Mouse (Mus musculus) brain, embryonic 14.5 days (tissue): ENCODE results near the gene Cic.

Experiments
- CTCF ChIP-seq: fragments of 200-500 bp; IDR thresholded peaks from 2 replicates; pipeline ENCODE4 v1.5.1; 2012; ENCODE audit warnings: inconsistent platforms, mild to moderate bottlenecking, moderate library complexity, borderline replicate concordance; ENCODE audit not compliant: insufficient read depth, insufficient read length; ENCODE audit errors: extremely low read depth
- POLR2A ChIP-seq: fragments of 200-500 bp; IDR thresholded peaks from 2 replicates; pipeline ENCODE4 v1.6.1; 2012; ENCODE audit warnings: mild to moderate bottlenecking, inconsistent platforms, borderline replicate concordance; ENCODE audit not compliant: poor library complexity, insufficient read depth, insufficient read length, severe bottlenecking; ENCODE audit errors: extremely low read depth

DNA sequence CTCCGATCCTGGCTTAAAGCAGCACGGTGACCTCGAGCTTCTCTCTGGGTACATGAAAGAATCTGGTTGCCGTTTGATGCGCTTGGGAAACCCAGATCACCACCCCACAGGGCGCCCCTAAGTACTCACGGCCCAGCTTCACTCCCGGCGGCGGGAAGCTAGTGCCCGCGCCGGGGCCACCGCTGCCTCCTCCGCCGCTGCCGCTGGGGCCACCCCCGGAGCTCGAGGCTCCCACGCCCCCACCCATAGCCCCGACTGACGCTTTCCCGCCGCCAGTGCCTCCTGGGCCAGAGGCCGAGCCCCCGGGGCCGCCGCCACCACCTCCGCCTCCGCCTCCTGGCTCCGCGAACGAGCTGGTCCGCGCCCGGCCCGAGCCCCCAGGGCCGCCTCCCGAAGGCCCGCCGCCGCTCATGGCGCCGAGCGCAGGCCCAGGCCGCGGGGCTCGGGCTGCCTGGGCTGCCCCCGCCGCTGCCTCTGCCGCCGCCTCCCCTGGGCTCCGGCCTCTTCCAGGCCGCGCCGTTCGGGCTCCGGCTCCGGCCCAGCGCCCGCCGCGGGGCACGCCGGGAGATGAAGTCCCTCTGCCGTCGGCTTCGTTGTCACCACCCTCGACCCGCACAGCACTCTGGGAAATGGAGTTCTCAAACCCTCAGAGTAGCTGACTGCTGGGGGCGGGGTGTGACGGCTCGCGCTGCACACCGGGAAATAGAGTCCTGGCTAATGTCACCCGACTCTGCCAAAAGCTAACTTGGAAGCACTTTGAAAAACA lies 30.1 kb upstream of the Cic start, which contains the start of gene Gsk3a:
- TF ChIP-seq POLR2A (peak; percentile 84), CTCF (no peak)
